Mouse (Mus musculus): ENCODE results near the gene Bach2.

The Bach2 gene

GRCm38 (mm10) chr4:32293686-32294265 is 55.2 kb downstream of the Bach2 start:
- DNase-seq (ENCODE audit: low read depth): no peak

- no peak for DNase-seq (ENCODE audit: low read depth)
These were observed 58.6 kb downstream of the Bach2 start for GRCm38 (mm10) chr4:32297071-32297671.

GRCm38 (mm10) chr4:32299221-32299620 is 60.6 kb downstream of the Bach2 start:
- DNase-seq (ENCODE audit: low read depth): no peak

GRCm38 (mm10) chr4:32299970-32300369 is 61.4 kb downstream of the Bach2 start:
- DNase-seq (ENCODE audit: low read depth): no peak

- no peak for DNase-seq (ENCODE audit: low read depth)
These were observed 64.1 kb downstream of the Bach2 start for GRCm38 (mm10) chr4:32302668-32303067.

GRCm38 (mm10) chr4:32303076-32303475 is 64.5 kb downstream of the Bach2 start:
- no peak for DNase-seq (ENCODE audit: low read depth)

GRCm38 (mm10) chr4:32303674-32304073 is 65.1 kb downstream of the Bach2 start:
- no peak for DNase-seq (ENCODE audit: low read depth)

- DNase-seq (ENCODE audit: low read depth): no peak
These were observed 65.7 kb downstream of the Bach2 start for GRCm38 (mm10) chr4:32304221-32304703.

GRCm38 (mm10) chr4:32305036-32305615 is 66.5 kb downstream of the Bach2 start:
- DNase-seq (ENCODE audit: low read depth): no peak

- no peak for DNase-seq (ENCODE audit: low read depth)
These were observed 67.1 kb downstream of the Bach2 start for GRCm38 (mm10) chr4:32305683-32306082.

GRCm38 (mm10) chr4:32306169-32306792 is 67.7 kb downstream of the Bach2 start:
- no peak for DNase-seq (ENCODE audit: low read depth)

GRCm38 (mm10) chr4:32307215-32307614 is 68.6 kb downstream of the Bach2 start:
- DNase-seq (ENCODE audit: low read depth): no peak

- no peak for DNase-seq (ENCODE audit: low read depth)
These were observed 73.8 kb downstream of the Bach2 start for GRCm38 (mm10) chr4:32312171-32312946.

GRCm38 (mm10) chr4:32314919-32315318 is 76.3 kb downstream of the Bach2 start:
- DNase-seq (ENCODE audit: low read depth): no peak

GRCm38 (mm10) chr4:32318608-32319007 is 80.0 kb downstream of the Bach2 start:
- no peak for DNase-seq (ENCODE audit: low read depth)

GRCm38 (mm10) chr4:32319327-32319726 is 80.7 kb downstream of the Bach2 start:
- DNase-seq (ENCODE audit: low read depth): no peak

GRCm38 (mm10) chr4:32320039-32320438 is 81.4 kb downstream of the Bach2 start:
- DNase-seq (ENCODE audit: low read depth): no peak

GRCm38 (mm10) chr4:32324111-32324510 is 85.5 kb downstream of the Bach2 start:
- DNase-seq (ENCODE audit: low read depth): no peak

GRCm38 (mm10) chr4:32324967-32325366 is 86.4 kb downstream of the Bach2 start:
- DNase-seq (ENCODE audit: low read depth): no peak

- DNase-seq (ENCODE audit: low read depth): no peak
These were observed 87.0 kb downstream of the Bach2 start for GRCm38 (mm10) chr4:32325596-32325995.

GRCm38 (mm10) chr4:32326279-32326678 is 87.7 kb downstream of the Bach2 start:
- DNase-seq (ENCODE audit: low read depth): no peak

- no peak for DNase-seq (ENCODE audit: low read depth)
These were observed 88.3 kb downstream of the Bach2 start for GRCm38 (mm10) chr4:32326860-32327259.
